Mouse (Mus musculus) heart, embryonic 16.5 days (tissue): ENCODE data around the gene Tbc1d22a. TPM values are rescaled to one million over a fixed set of nuclear protein-coding genes. Genes with fewer than 3 reads are reported as not detected.
"Not testable (repeated sequence)": the region's sequence is repeated elsewhere in the genome, so short reads cannot be mapped to it uniquely, and the experiment has no call there.

Experiments used
- ATAC-seq: fragments of 200-750 bp; cut with Nextera tagmentation; replicated peaks from 2 replicates; pipeline ENCODE4 v1.8.0; 2017; ENCODE audit warnings: moderate number of reproducible peaks; ENCODE audit not compliant: insufficient read depth, low FRiP score; ENCODE audit errors: extremely low read depth
- H3K27ac ChIP-seq: fragments of 300-500 bp; sonication (generic); 2 replicates; pipeline ENCODE4 v1.5.1; 2014; ENCODE audit warnings: mild to moderate bottlenecking, low read length, control low read depth, moderate library complexity
- H3K27me3 ChIP-seq: fragments of 300-500 bp; sonication (generic); 2 replicates; pipeline ENCODE4 v1.6.1; 2014; ENCODE audit warnings: low read length, mixed read lengths; ENCODE audit not compliant: control insufficient read depth, insufficient read depth
- H3K36me3 ChIP-seq: fragments of 300-500 bp; sonication (generic); 2 replicates; pipeline ENCODE4 v1.6.1; 2014; ENCODE audit not compliant: control insufficient read depth, insufficient read depth
- H3K4me1 ChIP-seq: fragments of 300-500 bp; sonication (generic); 2 replicates; pipeline ENCODE4 v1.6.1; 2014; ENCODE audit warnings: low read length, mixed read lengths; ENCODE audit not compliant: control insufficient read depth, insufficient read depth
- H3K4me2 ChIP-seq: fragments of 300-500 bp; sonication (generic); 2 replicates; pipeline ENCODE4 v1.6.1; 2014; ENCODE audit warnings: low read depth, mild to moderate bottlenecking, control low read depth, low read length
- H3K4me3 ChIP-seq: fragments of 300-500 bp; sonication (generic); 2 replicates; pipeline ENCODE4 v1.5.1; 2014; ENCODE audit warnings: mild to moderate bottlenecking, control low read depth, low read length
- H3K9ac ChIP-seq: fragments of 300-500 bp; sonication (generic); 2 replicates; pipeline ENCODE4 v1.6.1; 2014; ENCODE audit warnings: low read length, control low read depth
- H3K9me3 ChIP-seq: fragments of 300-500 bp; sonication (generic); replicated peaks from 2 replicates; pipeline ENCODE4 v1.6.1; 2016; ENCODE audit warnings: low read length; ENCODE audit not compliant: control insufficient read depth
- WGBS: fragments of 180-500 bp; shearing (Covaris S2); extraction: QIAGEN DNeasy Blood & Tissue Kit; methylation state at CpG from one replicate; pipeline ENCODE4 v1.1.7; 2014; 5-methylcytosine and 5-hydroxymethylcytosine counted together
- polyA plus RNA-seq: library from polyadenylated mRNA; unstranded; fragments of >200 nt; fragmentation: Nextera tagmentation; extraction: Ambion mirVana; gene quantifications from 2 replicates; pipeline ENCODE4 v1.2.1, GENCODE M21; 2015

Tbc1d22a gene
- polyA plus RNA-seq, 1 experiment from 2014 or later = 11.5 TPM

GRCm38 (mm10) chr15:86221901-86222300 lies 7.6 kb downstream of the Tbc1d22a start:
- ATAC-seq = not testable (repeated sequence)
- WGBS = 83% methylated on average over 11 of the region's 11 CpGs

GRCm38 (mm10) chr15:86224972-86225551 lies 10.8 kb downstream of the Tbc1d22a start:
- no peak overlapping the region for H3K9ac ChIP-seq
- H3K36me3 ChIP-seq = no peaks in the 10 kb centered on the region
- H3K27me3 ChIP-seq = no peaks in the 10 kb centered on the region
- H3K4me3 ChIP-seq = no peak overlapping the region
- H3K9me3 ChIP-seq = peaks cover 3% of the 10 kb centered on the region; the same call in 1 of the 2 replicates
- WGBS = 71% methylated on average over 7 of the region's 7 CpGs
- no peak for ATAC-seq
- no peak overlapping the region for H3K4me2 ChIP-seq
- peaks cover 2% of the 10 kb centered on the region; the same call in 1 of the 2 replicates for H3K4me1 ChIP-seq
- H3K27ac ChIP-seq = no peak overlapping the region

More at GRCm38 (mm10) chr15:86221901-86222300, 7.6 kb downstream of the Tbc1d22a start:
- H3K9ac ChIP-seq, H3K27me3 ChIP-seq, H3K4me1 ChIP-seq, H3K4me2 ChIP-seq, H3K36me3 ChIP-seq, H3K9me3 ChIP-seq, H3K27ac ChIP-seq, H3K4me3 ChIP-seq: not testable (repeated sequence)

GRCm38 (mm10) chr15:86226221-86226620 lies 12.0 kb downstream of the Tbc1d22a start:
- 79% methylated on average over 5 of the region's 5 CpGs for WGBS
- H3K36me3 ChIP-seq = no peaks in the 10 kb centered on the region
- H3K27ac ChIP-seq = no peak overlapping the region
- no peak overlapping the region for H3K4me2 ChIP-seq
- H3K4me1 ChIP-seq = no peaks in the 10 kb centered on the region; the same call in 1 of the 2 replicates
- H3K4me3 ChIP-seq = no peak overlapping the region
- no peaks in the 10 kb centered on the region for H3K27me3 ChIP-seq
- H3K9me3 ChIP-seq = peaks cover 3% of the 10 kb centered on the region; the same call in 1 of the 2 replicates
- no peak for ATAC-seq
- no peak overlapping the region for H3K9ac ChIP-seq

GRCm38 (mm10) chr15:86226968-86227367 lies 12.7 kb downstream of the Tbc1d22a start:
- Histone ChIP-seq H3K4me3 (no peak overlapping the region), H3K4me2 (no peak overlapping the region)
- no peak for ATAC-seq

GRCm38 (mm10) chr15:86228186-86228585 lies 13.9 kb downstream of the Tbc1d22a start:
- WGBS = 39% methylated on average over 3 of the region's 3 CpGs
- H3K27ac ChIP-seq = no peak overlapping the region
- H3K4me3 ChIP-seq = no peak overlapping the region
- H3K9ac ChIP-seq = no peak overlapping the region
- peaks cover 3% of the 10 kb centered on the region; the same call in 1 of the 2 replicates for H3K9me3 ChIP-seq
- H3K4me2 ChIP-seq = no peak overlapping the region
- peaks cover 9% of the 10 kb centered on the region for H3K4me1 ChIP-seq
- ATAC-seq = no peak
- H3K36me3 ChIP-seq = no peaks in the 10 kb centered on the region
- no peaks in the 10 kb centered on the region for H3K27me3 ChIP-seq

More at GRCm38 (mm10) chr15:86226968-86227367, 12.7 kb downstream of the Tbc1d22a start:
- no peaks in the 10 kb centered on the region for H3K27me3 ChIP-seq
- H3K4me1 ChIP-seq = peaks cover 5% of the 10 kb centered on the region
- no peak overlapping the region for H3K27ac ChIP-seq
- H3K9ac ChIP-seq = no peak overlapping the region
- 87% methylated on average over 2 of the region's 2 CpGs for WGBS
- no peaks in the 10 kb centered on the region for H3K36me3 ChIP-seq
- peaks cover 3% of the 10 kb centered on the region; the same call in 1 of the 2 replicates for H3K9me3 ChIP-seq

- no peak overlapping the region for H3K4me3 ChIP-seq
- H3K4me1 ChIP-seq = peaks cover 9% of the 10 kb centered on the region
- no peak overlapping the region for H3K27ac ChIP-seq
- H3K9ac ChIP-seq = no peak overlapping the region
- no peaks in the 10 kb centered on the region for H3K27me3 ChIP-seq
- no peak for ATAC-seq
- no peaks in the 10 kb centered on the region for H3K36me3 ChIP-seq
- H3K9me3 ChIP-seq = no peaks in the 10 kb centered on the region
- WGBS = 73% methylated on average over 8 of the region's 8 CpGs
- no peak overlapping the region for H3K4me2 ChIP-seq
Observed at GRCm38 (mm10) chr15:86229088-86229487, 14.8 kb downstream of the Tbc1d22a start.

GRCm38 (mm10) chr15:86229623-86230022 lies 15.4 kb downstream of the Tbc1d22a start:
- 70% methylated on average over 11 of the region's 11 CpGs for WGBS
- Histone ChIP-seq H3K36me3 (no peaks in the 10 kb centered on the region), H3K4me3 (no peak overlapping the region), H3K27me3 (no peaks in the 10 kb centered on the region), H3K9ac (no peak overlapping the region), H3K9me3 (no peaks in the 10 kb centered on the region), H3K4me1 (peaks cover 9% of the 10 kb centered on the region), H3K4me2 (no peak overlapping the region), H3K27ac (no peak overlapping the region)
- no peak for ATAC-seq

GRCm38 (mm10) chr15:86231170-86231569 lies 16.9 kb downstream of the Tbc1d22a start:
- Histone ChIP-seq H3K36me3 (no peaks in the 10 kb centered on the region), H3K9me3 (no peaks in the 10 kb centered on the region), H3K4me2 (no peak overlapping the region), H3K27me3 (no peaks in the 10 kb centered on the region), H3K4me3 (no peak overlapping the region), H3K4me1 (peaks cover 13% of the 10 kb centered on the region), H3K27ac (no peak overlapping the region), H3K9ac (no peak overlapping the region)
- WGBS = 94% methylated on average over 1 of the region's 1 CpGs
- no peak for ATAC-seq

GRCm38 (mm10) chr15:86231831-86232512 lies 17.7 kb downstream of the Tbc1d22a start:
- ATAC-seq = no peak

More at GRCm38 (mm10) chr15:86231831-86232512, 17.7 kb downstream of the Tbc1d22a start:
- H3K27ac ChIP-seq = no peak overlapping the region
- H3K36me3 ChIP-seq = no peaks in the 10 kb centered on the region
- 47% methylated on average over 7 of the region's 7 CpGs for WGBS
- H3K4me2 ChIP-seq = no peak overlapping the region
- no peaks in the 10 kb centered on the region for H3K27me3 ChIP-seq
- peaks cover 13% of the 10 kb centered on the region for H3K4me1 ChIP-seq
- H3K9me3 ChIP-seq = no peaks in the 10 kb centered on the region
- no peak overlapping the region for H3K9ac ChIP-seq
- H3K4me3 ChIP-seq = no peak overlapping the region
